Mouse (Mus musculus): ENCODE measurements around the gene Pnn.

GRCm38 (mm10) chr12:59107926-59108325 lies 41.2 kb downstream of the Pnn start:
- no peak for TF ChIP-seq POLR2AphosphoS2 (IDR thresholded peaks at IDR 0.05; ENCODE audit: insufficient read length, low read depth)
- no peak for TF ChIP-seq POLR2A (IDR thresholded peaks at IDR 0.05; ENCODE audit: insufficient read length, low read depth)
- no peak for TF ChIP-seq CEBPB (IDR thresholded peaks at IDR 0.05; ENCODE audit: insufficient read depth, poor library complexity, severe bottlenecking)
- TF ChIP-seq USF1 (IDR thresholded peaks at IDR 0.05; ENCODE audit: low read depth): no peak
- no peak for TF ChIP-seq MYOD1 (IDR thresholded peaks at IDR 0.05; ENCODE audit: control insufficient read depth in 1 of 3, insufficient read length in 2 of 3, low read depth in 2 of 3)

Data from myocyte (in vitro differentiated cells).